Mouse (Mus musculus) lung, embryonic 16.5 days (tissue): Measurements from ENCODE around the gene Nabp2. TPM values are rescaled to one million over a fixed set of nuclear protein-coding genes. Genes with fewer than 3 reads are reported as not detected.

Experiments
- ATAC-seq: fragments of 200-750 bp; cut with Nextera tagmentation; 2 replicates; pipeline ENCODE4 v1.8.0; 2017; ENCODE audit warnings: low read depth, mild to moderate bottlenecking, moderate library complexity
- H3K27ac ChIP-seq: fragments of 300-500 bp; sonication (generic); 2 replicates; pipeline ENCODE4 v1.5.1; 2014; ENCODE audit warnings: mild to moderate bottlenecking, control low read depth, low read length
- H3K27me3 ChIP-seq: fragments of 300-500 bp; sonication (generic); 2 replicates; pipeline ENCODE4 v1.6.1; 2014; ENCODE audit warnings: low read depth, low read length, mixed read lengths; ENCODE audit not compliant: control insufficient read depth, insufficient read depth
- H3K36me3 ChIP-seq: fragments of 300-500 bp; sonication (generic); 2 replicates; pipeline ENCODE4 v1.6.1; 2014; ENCODE audit warnings: low read length; ENCODE audit not compliant: control insufficient read depth, insufficient read depth
- H3K4me1 ChIP-seq: fragments of 300-500 bp; sonication (generic); replicated peaks from 2 replicates; pipeline ENCODE4 v1.6.1; 2014; ENCODE audit warnings: low read length, mixed read lengths; ENCODE audit not compliant: control insufficient read depth, insufficient read depth
- H3K4me2 ChIP-seq: fragments of 300-500 bp; sonication (generic); 2 replicates; pipeline ENCODE4 v1.6.1; 2014; ENCODE audit warnings: low read depth, low read length, control low read depth
- H3K4me3 ChIP-seq: fragments of 300-500 bp; sonication (generic); 2 replicates; pipeline ENCODE4 v1.5.1; 2014; ENCODE audit warnings: mild to moderate bottlenecking, low read length, control low read depth
- H3K9ac ChIP-seq: fragments of 300-500 bp; sonication (generic); 2 replicates; pipeline ENCODE4 v1.6.1; 2014; ENCODE audit warnings: low read length, control low read depth
- H3K9me3 ChIP-seq: fragments of 300-500 bp; sonication (generic); 2 replicates; pipeline ENCODE4 v1.6.1; 2016; ENCODE audit warnings: low read length; ENCODE audit not compliant: control insufficient read depth
- WGBS: fragments of 180-500 bp; shearing (Covaris S2); extraction: QIAGEN DNeasy Blood & Tissue Kit; methylation state at CpG from one replicate; pipeline ENCODE4 v1.1.7; 2014; 5-methylcytosine and 5-hydroxymethylcytosine counted together
- polyA plus RNA-seq: library from polyadenylated mRNA; unstranded; fragments of >200 nt; fragmentation: Nextera tagmentation; extraction: Ambion mirVana; gene quantifications from 2 replicates; pipeline ENCODE4 v1.2.1, GENCODE M21; 2015

Nabp2 gene
- polyA plus RNA-seq, 1 experiment from 2014 or later = 74.5 TPM

- H3K36me3 ChIP-seq = peaks cover 77% of the 10 kb centered on the region
- WGBS = 83% methylated on average over 8 of the region's 8 CpGs
- ATAC-seq = no peak
These were observed 28.8 kb downstream of the Nabp2 start for GRCm38 (mm10) chr10:128382482-128382881.

DNA sequence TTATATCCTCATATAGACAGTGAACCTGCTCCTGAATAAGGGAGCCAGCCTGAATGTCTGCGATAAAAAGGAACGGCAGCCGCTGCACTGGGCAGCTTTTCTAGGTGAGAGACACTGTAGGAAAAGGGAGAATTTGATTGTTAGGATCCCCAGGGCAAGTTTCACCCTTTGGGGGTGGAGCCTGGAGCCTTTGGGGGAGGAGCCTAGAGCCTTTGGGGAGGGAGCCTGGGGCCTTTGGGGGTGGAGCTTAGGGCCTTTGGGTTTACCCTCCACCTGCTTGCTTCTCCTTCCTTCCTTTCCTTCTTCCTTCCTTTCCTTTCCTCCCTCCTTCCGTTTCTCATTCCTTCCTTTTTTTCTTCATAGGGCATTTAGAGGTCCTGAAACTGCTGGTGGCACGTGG is 30.7 kb downstream of the Nabp2 start:
- Histone ChIP-seq H3K36me3 (peaks cover 59% of the 10 kb centered on the region), H3K27me3 (no peaks in the 10 kb centered on the region), H3K9me3 (no peaks in the 10 kb centered on the region), H3K4me2 (no peak overlapping the region), H3K9ac (no peak overlapping the region), H3K27ac (no peak overlapping the region), H3K4me3 (no peak overlapping the region), H3K4me1 (peaks cover 19% of the 10 kb centered on the region)
- no peak for ATAC-seq
- 83% methylated on average over 5 of the region's 5 CpGs for WGBS

More at GRCm38 (mm10) chr10:128382482-128382881, 28.8 kb downstream of the Nabp2 start:
- Histone ChIP-seq H3K9ac (no peak overlapping the region), H3K27ac (no peak overlapping the region), H3K4me1 (peaks cover 13% of the 10 kb centered on the region), H3K4me2 (no peak overlapping the region), H3K27me3 (no peaks in the 10 kb centered on the region), H3K4me3 (no peak overlapping the region), H3K9me3 (no peaks in the 10 kb centered on the region)

DNA sequence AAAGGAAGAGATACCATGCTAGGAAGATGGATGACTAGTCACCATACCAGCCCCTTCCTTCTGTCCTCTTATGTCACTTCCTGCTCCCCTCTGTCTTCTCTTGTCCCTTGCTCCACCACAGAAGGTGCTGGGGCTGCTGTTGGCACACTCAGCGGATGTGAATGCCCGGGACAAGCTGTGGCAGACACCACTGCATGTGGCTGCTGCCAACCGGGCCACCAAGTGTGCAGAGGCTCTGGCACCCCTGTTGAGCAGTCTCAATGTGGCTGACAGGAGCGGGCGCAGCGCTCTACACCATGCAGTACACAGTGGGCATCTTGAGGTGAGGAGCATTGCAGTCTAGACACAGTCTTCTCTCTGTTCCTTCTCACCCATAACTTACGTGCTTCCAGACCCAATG is 32.0 kb downstream of the Nabp2 start:
- Histone ChIP-seq H3K27ac (no peak overlapping the region), H3K4me3 (no peak overlapping the region), H3K4me1 (peaks cover 19% of the 10 kb centered on the region), H3K4me2 (no peak overlapping the region), H3K9me3 (no peaks in the 10 kb centered on the region), H3K9ac (peak overlapping the region; percentile 28; the same call in 1 of the 2 replicates), H3K36me3 (peaks cover 51% of the 10 kb centered on the region), H3K27me3 (no peaks in the 10 kb centered on the region)
- WGBS = 94% methylated on average over 7 of the region's 7 CpGs
- no peak for ATAC-seq

DNA sequence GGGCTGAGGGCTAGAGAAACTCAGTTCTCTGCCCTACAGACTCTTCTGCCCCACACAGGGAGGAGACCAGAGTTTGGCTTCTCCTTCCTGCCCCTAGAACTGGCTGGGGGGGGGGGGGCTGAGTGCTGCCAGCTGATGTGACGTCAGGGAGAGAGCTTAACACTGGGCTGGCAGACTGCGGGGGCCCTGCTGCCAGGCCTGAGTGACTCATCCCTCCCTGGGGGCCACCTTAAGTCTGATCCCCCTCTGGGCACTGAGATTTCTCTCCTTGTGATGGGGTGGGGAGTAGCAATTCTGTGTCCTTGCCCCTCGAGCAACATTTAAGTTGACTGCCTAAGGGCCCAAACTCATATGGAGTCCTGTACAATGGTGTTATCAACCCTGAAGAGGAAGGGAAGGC is 32.8 kb downstream of the Nabp2 start:
- no peak overlapping the region for H3K27ac ChIP-seq

DNA sequence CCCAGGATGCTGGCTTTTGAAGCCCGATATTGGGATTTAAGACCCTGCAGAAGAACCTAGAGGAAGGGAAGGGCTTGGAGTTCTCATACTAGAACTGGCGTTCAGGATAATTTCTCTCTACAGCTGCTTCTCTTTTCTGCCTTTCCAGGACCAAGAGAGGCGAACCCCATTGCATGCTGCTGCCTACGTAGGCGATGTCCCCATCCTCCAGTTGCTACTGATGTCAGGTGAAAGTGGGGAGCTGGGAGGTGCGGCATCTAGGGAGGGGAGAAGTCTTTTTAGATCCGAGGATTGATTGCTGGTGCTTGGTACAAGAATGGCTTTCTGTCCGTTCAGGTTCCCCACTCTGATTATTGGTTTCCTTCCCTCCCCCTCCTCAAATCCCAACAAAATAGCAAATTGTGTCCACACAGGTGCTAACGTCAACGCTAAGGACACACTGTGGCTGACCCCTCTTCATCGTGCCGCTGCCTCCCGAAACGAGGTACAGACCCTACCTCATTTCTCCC is 33.3 kb downstream of the Nabp2 start:
- Histone ChIP-seq H3K9ac (peak overlapping the region; percentile 97), H3K4me2 (peak overlapping the region; percentile 62), H3K27ac (no peak overlapping the region), H3K27me3 (no peaks in the 10 kb centered on the region), H3K9me3 (no peaks in the 10 kb centered on the region), H3K4me3 (peak overlapping the region; percentile 93), H3K36me3 (peaks cover 38% of the 10 kb centered on the region), H3K4me1 (peaks cover 19% of the 10 kb centered on the region)
- 50% methylated on average over 14 of the region's 14 CpGs for WGBS
- no peak for ATAC-seq

More for the DNA sequence above, 32.8 kb downstream of the Nabp2 start:
- ATAC-seq = no peak
- peak overlapping the region; percentile 62; the same call in 1 of the 2 replicates for H3K4me2 ChIP-seq
- peaks cover 43% of the 10 kb centered on the region for H3K36me3 ChIP-seq
- no peak overlapping the region for H3K4me3 ChIP-seq
- peaks cover 19% of the 10 kb centered on the region for H3K4me1 ChIP-seq
- peak overlapping the region; percentile 97 for H3K9ac ChIP-seq
- WGBS = 55% methylated on average over 3 of the region's 3 CpGs
- H3K27me3 ChIP-seq = no peaks in the 10 kb centered on the region
- H3K9me3 ChIP-seq = no peaks in the 10 kb centered on the region

DNA sequence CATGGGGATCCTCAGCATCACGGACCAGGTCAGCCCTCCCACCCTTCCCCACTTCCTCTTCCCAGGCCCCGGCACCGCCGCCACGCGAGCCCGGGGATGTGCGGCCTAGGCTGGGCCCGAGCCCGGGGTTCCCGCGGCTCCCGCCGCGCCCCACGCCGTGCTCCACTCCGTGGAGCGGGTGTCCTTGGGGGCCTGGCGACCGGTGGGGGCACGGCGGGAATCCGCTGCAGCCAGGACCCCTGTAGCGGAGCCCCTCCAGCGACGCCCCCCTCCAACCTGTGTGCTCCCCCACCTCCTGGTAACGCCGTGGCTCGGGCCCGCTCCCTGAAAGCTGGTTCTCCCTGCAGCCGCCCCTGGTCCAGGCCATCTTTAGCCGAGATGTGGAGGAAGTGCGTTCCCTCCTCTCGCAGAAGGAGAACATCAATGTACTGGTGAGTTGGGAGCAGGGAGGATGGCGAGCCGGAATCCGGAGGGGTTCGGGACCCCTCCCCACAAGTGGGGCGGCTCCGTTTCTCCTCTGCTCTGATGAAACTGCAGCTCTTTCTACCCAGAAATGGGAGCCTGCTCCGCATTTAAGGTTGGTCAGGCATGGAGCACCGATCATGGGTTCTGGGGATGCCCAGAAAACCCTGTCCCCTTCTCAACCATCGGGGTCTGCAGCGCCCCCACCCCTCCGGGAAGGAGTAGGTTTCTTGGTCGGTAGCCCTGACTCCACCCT is 33.9 kb downstream of the Nabp2 start:
- ATAC-seq = peak; percentile 72

DNA sequence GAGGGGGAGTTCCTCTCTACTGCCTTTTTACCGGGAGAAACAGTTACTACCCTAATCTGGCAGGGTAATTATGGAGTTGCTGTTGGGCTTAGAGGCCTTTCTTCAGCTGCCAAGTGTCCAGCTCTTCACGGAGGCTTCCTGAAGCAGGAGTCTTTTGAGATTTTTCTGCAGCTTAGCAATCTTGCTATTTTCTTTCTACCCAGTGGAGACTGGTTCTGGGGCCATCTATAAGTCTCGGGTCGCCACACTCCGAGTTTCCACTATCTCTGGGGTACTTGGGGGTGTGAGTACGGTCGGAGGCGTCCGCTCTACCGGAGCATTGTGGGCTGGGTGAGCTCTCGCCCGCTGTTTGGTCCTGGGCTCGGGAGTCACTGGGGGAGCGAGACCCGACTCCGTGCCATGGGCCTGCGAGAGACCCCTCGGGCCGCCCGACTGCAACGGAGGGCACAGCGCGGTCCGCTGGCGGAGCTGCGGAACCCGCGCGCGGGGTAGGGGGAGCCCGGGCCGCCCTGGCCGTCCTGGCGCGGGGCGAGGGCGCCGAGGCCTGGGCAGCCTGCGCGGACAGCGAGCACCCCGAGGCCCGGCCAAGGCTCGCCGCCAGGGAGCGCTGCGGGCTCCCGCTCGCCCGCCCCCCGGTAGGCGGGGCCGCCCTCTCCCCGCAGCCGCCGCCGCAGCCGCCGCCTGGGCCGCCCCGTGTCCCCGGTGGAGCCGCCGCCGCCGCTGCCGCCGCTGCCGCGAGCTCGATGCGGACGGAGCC is 34.7 kb downstream of the Nabp2 start, which contains the start of gene Ankrd52:
Gene Ankrd52, plus strand, starts transcription at position 661 of the 757 bp plus-strand sequence.
- Histone ChIP-seq H3K4me1 (peaks cover 19% of the 10 kb centered on the region), H3K27me3 (no peaks in the 10 kb centered on the region), H3K4me3 (peak within 1 kb of the TSS; percentile 93), H3K36me3 (peaks cover 26% of the 10 kb centered on the region), H3K27ac (peak within 1 kb of the TSS; percentile 92), H3K9me3 (no peaks in the 10 kb centered on the region), H3K9ac (peak within 1 kb of the TSS; percentile 97), H3K4me2 (peak within 1 kb of the TSS; percentile 62)
- WGBS = under 1% methylated on average over 48 of the region's 73 CpGs
- peak; percentile 96 for ATAC-seq

More for the DNA sequence above, 33.9 kb downstream of the Nabp2 start:
- Histone ChIP-seq H3K9me3 (no peaks in the 10 kb centered on the region), H3K9ac (peak overlapping the region; percentile 97), H3K4me2 (peak overlapping the region; percentile 62), H3K27me3 (no peaks in the 10 kb centered on the region), H3K4me1 (peaks cover 19% of the 10 kb centered on the region), H3K4me3 (peak overlapping the region; percentile 93), H3K27ac (peak overlapping the region; percentile 76), H3K36me3 (peaks cover 32% of the 10 kb centered on the region)
- 0% methylated on average over 31 of the region's 47 CpGs for WGBS

DNA sequence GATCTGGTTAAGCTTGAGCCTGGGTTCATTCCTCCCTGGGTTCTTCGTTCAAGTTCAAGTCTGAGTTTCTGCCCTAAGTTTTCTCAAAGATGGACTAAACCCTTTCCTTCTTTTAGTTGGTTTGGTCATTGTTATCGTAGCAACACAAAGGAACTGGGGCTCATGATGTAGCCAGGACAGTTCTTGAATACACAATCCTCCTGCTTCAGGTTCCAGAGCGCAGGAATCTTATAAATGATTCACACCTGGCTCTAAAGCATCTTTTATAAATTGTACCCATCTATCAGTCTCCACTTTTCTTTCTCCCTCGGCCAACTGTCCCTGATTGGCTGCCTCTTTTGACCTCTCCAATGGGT is 35.2 kb downstream of the Nabp2 start:
- Histone ChIP-seq H3K4me2 (peak overlapping the region; percentile 62), H3K9me3 (no peaks in the 10 kb centered on the region), H3K4me1 (peaks cover 19% of the 10 kb centered on the region), H3K9ac (peak overlapping the region; percentile 97), H3K36me3 (peaks cover 23% of the 10 kb centered on the region), H3K4me3 (peak overlapping the region; percentile 93), H3K27ac (peak overlapping the region; percentile 92), H3K27me3 (no peaks in the 10 kb centered on the region)
- WGBS = 45% methylated on average over 4 of the region's 4 CpGs
- ATAC-seq = no peak

GRCm38 (mm10) chr10:128374393-128374792 is 36.9 kb downstream of the Nabp2 start:
- ATAC-seq = no peak
- Histone ChIP-seq H3K36me3 (peaks cover 8% of the 10 kb centered on the region), H3K4me1 (peaks cover 21% of the 10 kb centered on the region), H3K4me2 (no peak overlapping the region), H3K9ac (no peak overlapping the region), H3K9me3 (no peaks in the 10 kb centered on the region), H3K27ac (no peak overlapping the region), H3K4me3 (no peak overlapping the region), H3K27me3 (no peaks in the 10 kb centered on the region)
- WGBS = 73% methylated on average over 6 of the region's 6 CpGs
